Mouse (Mus musculus) urinary bladder, postnatal 14 days (tissue): ENCODE data around the gene Ajap1.

Experiments used
- DNase-seq: peaks from one replicate; pipeline ENCODE4 v3.0.0; 2021; ENCODE audit warnings: low spot score

The Ajap1 gene

DNA sequence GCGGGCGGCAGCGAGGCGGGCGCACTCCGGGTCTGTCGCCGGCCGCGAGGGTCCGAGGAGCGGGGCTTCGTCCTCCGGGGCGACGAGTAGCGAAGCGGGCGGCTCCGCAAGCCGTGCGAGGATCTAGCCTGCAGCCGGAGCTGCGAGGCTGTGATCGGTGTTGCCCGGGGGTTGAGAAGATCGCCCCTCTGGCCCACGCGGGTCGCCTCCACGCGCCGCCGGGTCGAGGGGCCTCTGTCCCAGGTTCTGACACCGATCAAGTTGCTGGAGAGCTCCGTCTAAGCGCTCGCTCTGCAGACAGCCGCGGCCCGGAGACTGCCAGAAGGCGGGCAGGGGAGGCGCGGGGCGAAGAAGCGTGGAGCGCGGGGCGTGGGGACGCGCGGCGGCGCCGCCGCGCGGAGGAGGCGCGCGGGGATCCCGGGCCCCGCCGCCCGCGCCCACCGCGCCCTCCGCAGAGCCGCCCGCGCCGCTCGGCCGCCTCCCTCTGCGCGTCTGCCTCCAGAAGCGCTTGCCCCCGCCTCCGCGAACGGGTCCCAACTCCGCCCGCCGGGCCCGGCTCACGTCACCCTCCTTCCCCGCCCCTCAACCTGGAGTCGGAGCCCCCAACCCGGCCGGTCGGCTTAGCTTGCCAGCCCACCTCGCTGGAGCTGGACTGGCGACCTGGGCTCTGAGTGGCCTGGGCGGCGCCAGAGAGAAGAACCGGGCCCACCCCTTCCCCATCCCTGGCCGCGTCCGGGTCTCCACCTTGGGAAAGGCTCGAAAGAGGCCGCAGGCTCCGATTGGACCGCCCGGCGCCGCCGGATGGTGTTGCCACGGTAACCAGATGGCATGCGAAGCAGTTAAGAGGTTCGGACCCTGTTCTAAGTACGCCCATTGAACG, at the start of gene Ajap1:
Gene Ajap1, minus strand, starts transcription at position 353 of the 880 bp plus-strand sequence.
- no peak for DNase-seq

DNA sequence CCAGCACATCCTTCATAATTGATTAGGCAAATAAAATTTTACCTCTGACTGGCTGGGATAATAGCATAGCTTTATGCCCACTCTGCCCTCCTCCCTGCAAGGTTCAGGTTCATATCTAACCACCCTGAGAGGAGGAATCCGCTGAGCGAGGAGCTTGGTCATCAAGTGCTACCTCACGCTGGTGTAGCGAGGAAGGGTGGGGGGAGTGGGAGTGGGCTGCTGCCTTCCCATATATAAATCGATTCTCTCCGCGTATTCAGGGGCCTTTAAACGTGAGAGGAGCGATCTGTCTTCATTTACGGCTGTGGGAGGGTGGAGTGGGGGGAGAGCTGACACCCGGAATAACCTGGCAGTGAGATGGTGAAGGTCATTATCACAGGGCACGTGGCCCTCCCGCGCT, 47.9 kb upstream of the Ajap1 start:
- no peak for DNase-seq

DNA sequence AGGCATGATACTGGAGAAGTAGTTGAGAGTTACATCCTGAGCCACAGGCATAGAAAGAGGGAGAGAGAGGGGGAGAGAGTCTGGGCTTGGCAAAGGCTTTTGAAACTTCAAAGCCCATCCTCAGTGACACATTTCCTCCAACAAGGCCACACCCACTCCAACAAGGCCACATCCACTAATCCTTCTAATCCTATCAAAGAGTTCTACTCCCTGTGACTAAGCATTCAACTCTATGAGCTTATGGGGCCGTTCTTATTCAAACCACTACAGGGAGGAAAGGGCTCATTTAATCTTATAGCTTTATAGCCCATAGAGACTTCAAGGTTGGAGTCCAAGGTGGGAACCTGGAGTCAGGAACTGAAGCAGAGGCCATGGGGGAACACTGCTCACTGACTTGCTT, 39.0 kb upstream of the Ajap1 start:
- DNase-seq, result no peak

DNA sequence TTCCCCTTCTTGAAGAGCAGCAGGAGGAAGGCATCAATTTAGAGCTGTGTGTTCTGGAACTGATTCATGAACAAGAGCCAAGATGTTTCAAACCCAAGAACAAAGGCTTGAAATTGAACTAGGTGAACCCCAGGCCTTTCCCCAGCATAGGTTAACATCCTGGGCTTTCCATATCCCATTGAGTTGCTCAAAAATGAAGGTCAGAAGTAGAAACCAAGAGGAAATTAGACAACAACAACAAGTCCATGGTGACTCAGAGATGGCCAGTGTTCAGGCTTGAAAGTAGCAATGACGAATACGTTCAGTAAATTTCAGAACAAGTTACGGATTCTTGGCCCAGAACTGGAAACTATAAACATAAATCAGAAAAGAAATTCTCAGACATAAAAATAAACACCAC, 37.3 kb upstream of the Ajap1 start:
- DNase-seq, result no peak

DNA sequence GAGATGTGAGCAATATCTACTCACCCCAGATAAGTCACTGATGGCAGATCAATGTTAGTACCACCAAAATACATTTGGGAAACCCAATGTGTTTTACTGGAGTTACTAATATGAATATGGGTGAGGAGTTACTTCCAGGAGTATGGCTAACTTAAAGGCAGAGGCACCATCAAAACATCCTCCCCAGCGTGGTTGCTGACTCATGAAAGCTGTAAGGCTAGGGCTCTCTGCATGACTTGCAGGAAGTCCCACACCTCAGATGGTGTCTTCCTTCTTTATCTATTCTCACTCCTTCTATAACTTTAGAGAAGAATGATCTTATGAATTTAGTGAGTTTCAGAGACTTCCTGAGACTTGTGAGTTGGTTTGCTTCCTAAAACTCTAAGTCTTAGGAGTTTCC, 36.7 kb upstream of the Ajap1 start:
- DNase-seq, result no peak

DNA sequence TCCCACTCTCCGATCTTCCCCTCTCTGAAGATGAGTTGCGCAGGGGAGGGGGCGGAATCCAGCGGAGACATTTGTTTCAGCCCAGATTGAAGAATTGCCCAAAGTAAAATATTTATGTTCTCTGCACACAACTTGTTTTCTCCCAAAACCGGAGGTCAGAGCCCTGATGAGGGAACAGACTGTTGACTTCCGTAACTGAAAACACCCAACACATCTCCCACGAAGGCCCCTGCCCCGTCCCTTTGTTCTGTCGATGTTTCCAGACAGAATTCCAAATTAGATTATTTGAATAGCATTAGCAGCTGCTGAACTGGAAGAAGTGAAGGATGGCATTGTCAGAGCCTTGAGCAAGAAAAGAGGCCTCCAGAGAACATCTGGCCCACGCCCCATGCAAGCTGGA, 33.2 kb upstream of the Ajap1 start:
- DNase-seq, result no peak

DNA sequence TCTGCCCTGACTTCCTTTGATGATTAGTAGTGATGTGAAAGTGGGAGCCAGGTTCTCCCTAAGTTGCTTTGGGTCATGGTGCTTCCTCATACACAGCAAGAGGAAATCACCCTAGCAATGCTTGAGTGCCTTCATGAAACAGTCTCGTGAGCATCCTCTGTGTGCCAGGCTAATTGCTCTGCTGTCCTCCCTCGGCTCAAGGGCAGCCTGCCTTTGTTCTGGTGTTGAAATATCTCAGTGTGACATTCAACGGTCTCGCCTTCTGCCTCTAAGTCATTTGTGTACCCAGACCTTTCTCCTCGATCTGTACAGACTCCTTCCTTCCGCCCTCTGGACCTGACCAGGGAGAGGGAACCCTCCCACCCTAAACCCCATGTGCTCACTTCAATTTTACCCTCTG, 31.5 kb upstream of the Ajap1 start:
- no peak for DNase-seq

DNA sequence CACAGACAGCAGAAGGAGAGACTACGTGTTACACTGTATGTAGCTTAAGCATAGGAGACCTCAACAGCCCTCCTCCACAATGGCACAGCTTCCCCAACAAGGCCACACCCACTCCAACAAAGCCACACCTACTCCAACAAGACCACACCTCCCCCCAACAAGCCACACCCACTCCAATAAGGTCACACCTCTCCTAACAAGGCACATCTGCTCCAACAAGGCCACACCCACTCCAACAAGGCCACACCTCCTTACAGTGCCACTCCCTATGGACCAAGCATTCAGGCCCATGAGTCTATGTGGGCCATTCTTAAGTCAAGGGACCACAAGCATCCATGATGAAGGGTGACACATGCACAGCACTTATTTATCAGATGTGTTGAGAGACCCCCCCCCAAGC, 28.9 kb upstream of the Ajap1 start:
- no peak for DNase-seq

DNA sequence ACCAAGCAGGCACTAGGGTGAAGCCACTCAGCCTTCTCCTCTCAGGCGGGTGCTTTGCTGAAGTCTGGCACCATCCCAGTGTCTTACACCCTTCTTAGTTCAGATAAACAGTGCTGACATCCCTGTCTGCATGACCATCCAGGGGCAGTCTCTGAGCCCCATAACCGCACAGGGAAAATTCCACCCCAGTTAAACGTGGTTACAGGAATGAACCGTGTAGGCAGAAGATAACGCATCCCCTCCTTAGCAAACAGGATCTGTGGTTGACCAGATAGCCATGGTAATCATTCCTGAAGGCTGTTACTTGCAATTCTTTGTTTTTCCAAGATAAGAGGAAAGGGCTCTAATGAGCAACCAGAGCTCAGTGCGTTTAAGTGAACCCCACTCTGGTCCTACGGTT, 19.3 kb upstream of the Ajap1 start:
- no peak for DNase-seq

DNA sequence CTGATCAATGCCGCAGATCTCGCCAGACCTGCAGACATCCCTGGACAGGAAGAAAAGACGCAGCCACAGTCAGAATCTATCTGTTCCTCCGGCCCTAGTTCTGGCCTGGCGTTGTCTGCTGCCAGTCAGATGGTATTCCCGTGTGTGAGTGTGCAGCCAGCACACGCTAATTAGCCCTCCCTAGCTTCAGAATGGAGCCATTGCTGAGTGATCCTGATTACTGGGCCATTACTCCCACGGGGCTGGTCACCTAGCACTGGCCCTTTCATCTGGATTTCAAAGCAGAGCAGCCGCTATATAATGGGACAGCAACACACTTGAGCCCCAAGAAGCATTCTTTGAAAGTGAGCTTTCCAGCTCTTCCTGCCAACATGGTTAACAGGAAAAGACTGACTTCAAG, 9.8 kb upstream of the Ajap1 start:
- no peak for DNase-seq

DNA sequence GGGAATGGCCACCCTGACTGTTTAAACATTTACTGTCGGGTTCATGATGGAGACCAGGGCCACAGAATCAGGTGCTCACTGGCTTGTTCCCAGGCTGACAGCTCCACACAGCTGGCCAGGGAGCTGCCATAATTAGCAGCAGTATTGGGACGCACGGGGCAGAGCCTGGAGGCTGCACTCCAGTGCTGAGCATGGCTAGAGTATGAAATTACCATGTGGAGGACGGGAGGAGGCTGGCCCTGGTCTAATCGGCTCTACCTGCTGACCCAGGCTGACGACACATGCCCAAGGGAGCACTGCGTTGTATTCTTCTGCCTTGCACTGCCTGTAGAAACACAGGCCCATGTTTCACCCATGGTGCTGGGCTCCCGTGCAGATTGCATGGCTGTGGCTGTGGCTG, 6.5 kb upstream of the Ajap1 start:
- no peak for DNase-seq

DNA sequence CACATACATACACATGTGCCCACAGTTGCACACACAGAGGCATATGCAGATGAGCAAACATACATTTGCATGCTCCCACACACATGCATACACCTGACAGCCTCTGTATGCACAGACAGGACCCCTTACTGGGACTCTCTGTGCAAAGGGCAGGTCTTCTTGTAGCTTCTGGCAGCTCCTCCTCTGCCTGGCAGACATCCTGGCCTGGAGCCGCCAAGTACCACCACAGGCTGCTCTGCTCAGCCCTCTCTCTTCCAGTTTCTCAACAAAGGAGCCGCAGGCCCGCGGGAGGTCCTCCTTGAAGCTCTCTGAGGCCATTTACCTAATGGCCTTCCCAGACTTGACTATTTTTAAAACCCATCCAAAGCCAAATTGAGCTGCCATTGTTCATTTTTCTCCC, 3.3 kb upstream of the Ajap1 start:
- DNase-seq, result no peak

DNA sequence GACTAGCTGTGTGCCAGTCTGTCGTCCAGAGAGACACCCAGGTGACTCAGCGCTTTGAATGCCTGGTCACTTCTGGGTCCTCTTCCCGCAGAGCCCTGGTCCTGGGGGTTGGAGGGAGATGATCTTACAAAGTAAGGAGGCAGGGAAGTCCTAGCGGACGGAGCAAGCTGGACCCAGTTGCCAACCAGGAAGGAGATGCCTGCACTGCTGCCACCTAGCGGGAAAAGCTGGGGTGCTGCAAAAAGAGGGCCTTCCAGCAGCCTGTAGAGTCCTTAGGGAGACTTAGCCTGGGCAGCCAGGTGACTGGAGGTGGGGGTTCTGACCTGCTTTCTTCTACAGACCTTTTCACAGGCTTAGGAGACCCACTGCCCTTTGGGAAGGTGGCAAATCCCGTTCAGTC, 1.8 kb upstream of the Ajap1 start:
- DNase-seq, result peak; percentile 65

DNA sequence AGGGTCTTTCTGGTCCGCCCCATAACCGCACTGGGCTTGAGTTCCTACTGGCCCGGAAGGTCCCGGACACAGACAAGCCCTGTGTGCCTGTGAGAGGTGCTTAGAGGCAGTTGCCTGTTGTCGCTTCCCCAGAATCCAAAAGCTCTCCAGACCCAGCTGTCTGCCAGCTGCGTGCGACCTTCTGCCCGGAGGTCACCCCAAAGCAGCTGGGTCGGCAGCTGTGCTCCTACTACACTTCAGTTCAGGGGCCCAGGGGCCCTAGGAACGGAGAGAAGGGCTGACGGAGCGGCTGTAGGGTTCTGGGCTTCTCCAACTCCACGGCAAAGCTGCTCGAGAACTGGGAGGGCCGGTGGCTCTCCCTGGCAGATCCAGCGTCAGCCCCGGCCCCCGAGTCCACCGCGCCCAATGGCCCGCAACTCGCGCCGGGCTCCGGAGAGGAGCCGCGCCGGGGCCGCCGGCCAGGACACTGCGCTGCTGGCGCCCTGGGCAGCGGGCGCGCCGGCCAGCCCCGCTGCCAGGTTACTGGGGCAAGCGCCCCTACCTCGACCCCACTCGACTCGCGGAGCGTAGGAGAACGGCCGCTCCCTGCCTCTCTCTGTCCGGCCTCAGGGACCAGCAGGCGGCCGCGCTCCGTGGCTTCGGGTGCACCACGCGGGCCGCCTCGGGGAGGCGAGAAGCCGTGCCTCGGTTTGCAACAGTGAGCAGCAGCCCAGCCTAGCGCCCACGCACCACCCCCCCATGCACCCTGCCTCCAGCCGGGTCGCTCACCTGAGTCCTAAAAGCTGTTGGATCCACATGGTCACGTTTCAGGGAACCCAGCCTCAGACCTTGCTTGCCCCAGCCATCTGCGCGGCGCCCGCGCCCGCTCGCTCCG, 1.0 kb downstream of the Ajap1 start:
- no peak for DNase-seq

DNA sequence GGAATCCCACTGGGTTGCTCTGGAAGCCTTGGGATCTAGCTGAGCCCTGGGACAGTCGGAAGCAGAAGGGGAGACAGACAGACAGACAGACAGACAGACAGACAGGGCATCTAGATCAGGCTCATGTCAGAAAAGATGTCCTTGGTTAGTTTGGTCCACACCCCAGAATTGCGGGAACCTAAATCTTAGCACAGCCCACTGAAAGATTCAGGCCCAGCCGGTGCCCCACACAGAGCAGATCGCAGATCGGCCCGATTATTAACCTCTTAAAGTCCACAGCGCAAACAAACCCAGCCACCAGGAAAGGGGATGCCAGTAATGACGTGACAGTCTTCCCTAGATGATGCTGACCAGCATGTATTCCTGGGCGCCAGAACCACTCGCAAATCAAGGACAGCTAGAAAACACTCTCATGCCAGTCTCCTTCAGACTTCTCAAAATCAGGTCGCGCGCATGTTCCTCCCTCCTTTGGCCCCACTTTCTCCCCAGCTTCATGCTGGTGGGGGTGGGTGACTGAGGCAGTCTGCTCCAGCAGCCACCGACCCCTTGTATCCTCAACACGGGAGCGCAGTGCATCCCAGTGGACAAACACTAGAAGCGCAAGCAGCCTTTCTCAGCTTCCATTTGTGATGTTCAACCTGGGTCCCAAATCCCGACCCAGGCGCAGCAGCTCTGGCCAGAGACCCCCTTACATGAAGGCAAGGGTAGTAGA, 1.9 kb downstream of the Ajap1 start:
- DNase-seq, result no peak

DNA sequence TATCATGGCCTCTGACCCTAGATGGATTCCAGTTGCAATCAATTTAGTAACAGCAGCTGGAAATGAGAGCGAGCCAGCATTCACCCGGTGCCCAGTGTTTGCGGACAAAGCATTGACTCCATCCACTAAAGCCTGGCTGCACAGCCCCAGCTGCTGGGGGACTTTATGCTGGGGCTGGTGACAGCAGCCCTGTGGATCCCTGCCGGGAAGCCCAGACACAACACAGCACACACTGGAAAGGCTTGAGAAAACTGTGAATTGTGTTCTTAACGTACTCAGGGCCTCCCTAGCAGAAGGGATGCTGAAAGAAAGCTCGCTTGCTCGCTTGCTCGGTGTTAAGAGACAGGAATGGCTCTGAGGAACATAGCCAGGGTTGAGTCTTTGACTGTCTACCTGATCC, 3.5 kb downstream of the Ajap1 start:
- DNase-seq, result no peak

DNA sequence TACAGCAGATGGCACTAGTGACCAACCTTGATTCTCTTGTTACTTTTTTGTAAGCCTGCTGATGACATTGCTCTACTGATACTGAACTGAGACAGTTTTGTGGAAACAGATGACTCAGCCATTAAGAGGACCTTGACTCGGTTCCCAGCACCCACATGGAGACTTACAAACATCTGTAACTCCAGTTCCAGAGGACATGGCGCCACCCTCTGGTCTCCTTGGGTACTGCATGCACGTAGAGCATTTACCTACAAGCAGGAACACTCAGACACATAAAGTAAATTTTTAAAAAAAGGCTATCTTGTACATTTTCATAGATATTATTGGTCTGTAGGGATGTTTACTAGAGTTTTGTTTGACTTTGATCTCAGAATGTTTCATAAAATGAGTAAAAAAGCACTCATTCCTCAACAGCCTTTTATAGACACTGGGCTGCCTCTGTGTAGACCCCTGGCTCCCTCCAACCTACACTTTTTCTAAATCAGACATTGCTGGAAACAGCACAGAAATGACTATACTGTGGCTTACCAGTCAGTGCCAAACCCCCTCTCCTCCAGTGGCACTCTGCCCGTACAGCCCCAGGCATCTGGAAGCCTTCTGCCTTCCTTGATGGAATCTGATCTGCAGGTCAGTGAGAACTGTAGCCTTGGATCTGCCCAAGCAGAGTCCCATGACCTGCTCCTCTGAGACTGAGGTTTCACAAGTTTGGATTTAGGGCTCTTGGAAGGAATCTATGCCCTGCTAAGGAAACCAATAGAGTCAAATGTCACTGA, 8.9 kb downstream of the Ajap1 start:
- no peak for DNase-seq

DNA sequence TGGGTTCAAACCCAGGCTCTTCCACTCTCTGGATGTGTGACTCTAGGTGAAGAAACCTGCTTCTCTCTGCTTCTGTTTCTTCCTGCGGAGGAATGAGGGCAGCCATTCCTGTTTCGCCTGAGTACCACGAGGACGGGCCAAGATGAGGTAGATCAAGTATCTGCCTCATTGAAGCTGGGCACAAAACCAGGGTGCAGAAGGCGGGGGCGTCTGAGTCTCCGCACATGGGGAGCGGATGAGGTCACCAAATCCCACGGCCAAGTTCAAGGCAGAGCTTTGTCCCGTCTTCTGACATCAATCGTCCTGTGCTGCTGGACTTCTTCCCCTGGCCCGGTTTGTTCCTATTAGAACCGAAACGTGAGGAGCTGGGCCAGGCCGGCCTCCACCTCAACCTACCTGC, 12.9 kb downstream of the Ajap1 start:
- no peak for DNase-seq

DNA sequence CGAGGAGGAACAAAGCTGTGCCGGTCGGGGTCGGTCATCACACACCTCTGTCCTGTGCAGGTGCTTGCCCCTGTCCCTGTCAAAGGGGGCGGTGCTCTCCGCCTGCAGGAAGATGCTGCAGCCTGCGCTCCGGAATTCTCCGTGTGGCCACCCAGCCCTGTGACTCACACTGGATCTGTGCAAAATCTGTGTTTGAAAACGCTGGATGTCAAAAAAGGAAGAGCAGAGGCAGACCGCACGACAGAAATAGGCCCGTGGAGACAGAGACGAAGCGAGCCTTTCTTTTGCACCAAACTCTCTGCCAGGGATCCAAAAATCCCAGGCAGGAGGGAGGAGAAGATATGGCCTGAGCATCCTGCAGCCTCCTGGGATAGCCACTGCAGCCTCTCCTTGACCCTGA, 22.7 kb downstream of the Ajap1 start:
- DNase-seq, result no peak

DNA sequence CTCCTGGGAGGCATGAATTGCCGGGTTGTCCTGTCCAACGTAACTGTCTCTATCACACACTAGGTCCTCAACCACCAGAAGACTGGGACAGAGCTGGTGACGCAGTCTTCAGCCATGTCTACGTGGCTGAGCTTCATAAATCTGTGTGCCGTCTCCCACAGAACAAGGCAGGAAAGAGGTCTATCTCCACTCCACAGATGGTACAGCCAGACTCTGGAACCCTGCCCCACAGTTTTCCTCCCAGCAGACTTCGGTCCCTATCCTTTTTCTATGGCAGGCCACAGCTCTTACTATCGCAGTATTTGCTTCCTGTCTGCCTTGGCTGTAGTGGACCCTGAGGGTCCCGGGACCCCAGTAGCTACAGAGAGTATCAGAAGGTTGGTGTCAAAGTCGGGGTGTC, 23.1 kb downstream of the Ajap1 start:
- no peak for DNase-seq

DNA sequence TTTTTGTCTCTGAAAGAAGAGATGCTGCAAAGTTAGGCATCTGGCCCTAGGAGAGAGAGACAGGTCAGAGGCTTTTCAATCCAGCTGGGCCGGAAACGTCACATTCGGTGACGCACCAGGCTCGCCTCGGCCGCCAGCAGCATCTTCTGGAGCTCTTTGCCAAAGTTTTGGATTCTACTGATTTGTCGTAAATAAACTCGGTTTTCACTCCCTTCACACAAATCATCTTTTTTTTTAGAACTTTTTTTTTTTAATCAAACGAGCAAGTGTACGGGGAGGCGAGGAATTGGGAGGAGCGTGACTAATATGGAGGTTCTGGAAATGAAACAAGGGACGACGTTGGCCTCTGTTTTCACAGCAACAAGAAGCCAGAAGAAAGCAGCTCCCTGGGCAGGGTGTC, 23.8 kb downstream of the Ajap1 start:
- no peak for DNase-seq

DNA sequence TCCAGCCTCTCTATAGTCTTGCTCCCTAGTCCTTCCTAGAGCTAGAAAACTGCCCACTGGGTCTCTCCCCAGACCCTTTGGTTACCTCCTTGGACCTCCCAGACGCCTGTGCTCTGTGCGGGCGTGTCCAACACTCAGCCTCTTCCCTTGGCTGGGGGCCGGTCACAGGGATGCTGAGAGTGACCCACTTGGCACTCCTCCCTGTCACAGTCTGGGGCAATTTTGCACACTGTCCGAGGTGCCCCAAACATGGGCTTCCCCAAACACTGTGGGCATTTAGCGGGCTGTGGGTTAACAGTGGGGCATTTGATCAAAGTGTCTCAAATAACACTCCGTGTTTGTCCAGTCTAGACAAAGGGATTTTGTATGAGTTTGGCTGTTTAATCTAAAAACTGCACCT, 29.1 kb downstream of the Ajap1 start:
- DNase-seq, result no peak
